Mouse (Mus musculus): ENCODE results near the gene Aldob. TPM values are rescaled to one million over a fixed set of nuclear protein-coding genes. Genes with fewer than 3 reads are reported as not detected.
"Not testable (repeated sequence)": the region's sequence is repeated elsewhere in the genome, so short reads cannot be mapped to it uniquely, and the experiment has no call there.

The Aldob gene
- polyA plus RNA-seq, 1 experiment from 2014 or later = 0.53 TPM

GRCm38 (mm10) chr4:49514441-49514840, 34.9 kb downstream of the Aldob start:
- Histone ChIP-seq H3K4me1 (replicated peaks; ENCODE audit: control insufficient read depth, insufficient read depth, low read length) (peaks cover 2% of the 10 kb centered on the region; the same call in 1 of the 2 replicates), H3K4me3 (ENCODE audit: low read length) (no peak overlapping the region), H3K9me3 (ENCODE audit: control insufficient read depth, low read length) (no peaks in the 10 kb centered on the region), H3K36me3 (ENCODE audit: control insufficient read depth, insufficient read depth, low read length) (peaks cover 13% of the 10 kb centered on the region), H3K27ac (ENCODE audit: low read length) (no peak overlapping the region), H3K27me3 (ENCODE audit: control insufficient read depth, insufficient read depth, low read depth, low read length) (no peaks in the 10 kb centered on the region), H3K9ac (ENCODE audit: low read length) (no peak overlapping the region), H3K4me2 (ENCODE audit: low read depth, low read length) (no peak overlapping the region)
- 95% methylated on average over 6 of the region's 6 CpGs for WGBS
- ATAC-seq (ENCODE audit: low read depth) = no peak

GRCm38 (mm10) chr4:49512636-49513035, 36.7 kb downstream of the Aldob start:
- Histone ChIP-seq H3K4me3 (ENCODE audit: low read length) (no peak overlapping the region), H3K4me1 (replicated peaks; ENCODE audit: control insufficient read depth, insufficient read depth, low read length) (no peaks in the 10 kb centered on the region), H3K9me3 (ENCODE audit: control insufficient read depth, low read length) (no peaks in the 10 kb centered on the region), H3K4me2 (ENCODE audit: low read depth, low read length) (no peak overlapping the region), H3K27ac (ENCODE audit: low read length) (no peak overlapping the region), H3K36me3 (ENCODE audit: control insufficient read depth, insufficient read depth, low read length) (peaks cover 13% of the 10 kb centered on the region), H3K9ac (ENCODE audit: low read length) (no peak overlapping the region), H3K27me3 (ENCODE audit: control insufficient read depth, insufficient read depth, low read depth, low read length) (no peaks in the 10 kb centered on the region)
- ATAC-seq (ENCODE audit: low read depth) = no peak
- 86% methylated on average over 4 of the region's 4 CpGs for WGBS

- WGBS = 56% methylated on average over 1 of the region's 1 CpGs
- H3K4me1 ChIP-seq (replicated peaks; ENCODE audit: control insufficient read depth, insufficient read depth, low read length); H3K4me3 ChIP-seq (ENCODE audit: low read length); ATAC-seq (ENCODE audit: low read depth); H3K9ac ChIP-seq (ENCODE audit: low read length); H3K9me3 ChIP-seq (ENCODE audit: control insufficient read depth, low read length); H3K27me3 ChIP-seq (ENCODE audit: control insufficient read depth, insufficient read depth, low read depth, low read length); H3K4me2 ChIP-seq (ENCODE audit: low read depth, low read length); H3K27ac ChIP-seq (ENCODE audit: low read length): not testable (repeated sequence)
- peaks cover 13% of the 10 kb centered on the region for H3K36me3 ChIP-seq (ENCODE audit: control insufficient read depth, insufficient read depth, low read length)
Observed at GRCm38 (mm10) chr4:49510236-49510835, 39.0 kb downstream of the Aldob start.

- H3K4me3 ChIP-seq (ENCODE audit: low read length) = no peak overlapping the region
- no peaks in the 10 kb centered on the region for H3K27me3 ChIP-seq (ENCODE audit: control insufficient read depth, insufficient read depth, low read depth, low read length)
- H3K4me2 ChIP-seq (ENCODE audit: low read depth, low read length) = no peak overlapping the region
- H3K36me3 ChIP-seq (ENCODE audit: control insufficient read depth, insufficient read depth, low read length) = peaks cover 13% of the 10 kb centered on the region
- no peak overlapping the region for H3K27ac ChIP-seq (ENCODE audit: low read length)
- 76% methylated on average over 2 of the region's 2 CpGs for WGBS
- H3K9me3 ChIP-seq (ENCODE audit: control insufficient read depth, low read length) = no peaks in the 10 kb centered on the region
- no peaks in the 10 kb centered on the region for H3K4me1 ChIP-seq (replicated peaks; ENCODE audit: control insufficient read depth, insufficient read depth, low read length)
- ATAC-seq (ENCODE audit: low read depth) = no peak
- H3K9ac ChIP-seq (ENCODE audit: low read length) = no peak overlapping the region
Observed at GRCm38 (mm10) chr4:49509183-49509582, 40.2 kb downstream of the Aldob start.

GRCm38 (mm10) chr4:49506386-49506785, 43.0 kb downstream of the Aldob start, which contains the start of gene Baat:
Gene Baat (minus strand): TSS chr4:49506557.
- Histone ChIP-seq H3K9ac (ENCODE audit: low read length) (no peak within 1 kb of the TSS), H3K27me3 (ENCODE audit: control insufficient read depth, insufficient read depth, low read depth, low read length) (no peaks in the 10 kb centered on the region), H3K4me1 (replicated peaks; ENCODE audit: control insufficient read depth, insufficient read depth, low read length) (no peaks in the 10 kb centered on the region), H3K27ac (ENCODE audit: low read length) (no peak within 1 kb of the TSS), H3K9me3 (ENCODE audit: control insufficient read depth, low read length) (no peaks in the 10 kb centered on the region), H3K4me2 (ENCODE audit: low read depth, low read length) (no peak within 1 kb of the TSS), H3K36me3 (ENCODE audit: control insufficient read depth, insufficient read depth, low read length) (no peaks in the 10 kb centered on the region), H3K4me3 (ENCODE audit: low read length) (no peak within 1 kb of the TSS)
- WGBS = 48% methylated on average over 3 of the region's 3 CpGs
- ATAC-seq (ENCODE audit: low read depth) = no peak

- Histone ChIP-seq H3K36me3 (ENCODE audit: control insufficient read depth, insufficient read depth, low read length) (no peaks in the 10 kb centered on the region), H3K9me3 (ENCODE audit: control insufficient read depth, low read length) (no peaks in the 10 kb centered on the region), H3K27me3 (ENCODE audit: control insufficient read depth, insufficient read depth, low read depth, low read length) (no peaks in the 10 kb centered on the region), H3K27ac (ENCODE audit: low read length) (no peak overlapping the region), H3K4me1 (replicated peaks; ENCODE audit: control insufficient read depth, insufficient read depth, low read length) (no peaks in the 10 kb centered on the region), H3K4me3 (ENCODE audit: low read length) (no peak overlapping the region), H3K9ac (ENCODE audit: low read length) (no peak overlapping the region), H3K4me2 (ENCODE audit: low read depth, low read length) (no peak overlapping the region)
- WGBS = 78% methylated on average over 1 of the region's 1 CpGs
- ATAC-seq (ENCODE audit: low read depth) = no peak
Observed at GRCm38 (mm10) chr4:49503563-49503962, 45.8 kb downstream of the Aldob start.

Other genes starting within 250 kb of the Aldob start
- gene Acnat2, start 141.4 kb downstream of the Aldob start, polyA plus RNA-seq (2015; fragmentation: Nextera tagmentation; extraction: Ambion mirVana) = not detected in 2 replicates
- 0.49 and 0.58 TPM in 2 replicates for gene Acnat1, start 75.6 kb downstream of the Aldob start, polyA plus RNA-seq (2015; fragmentation: Nextera tagmentation; extraction: Ambion mirVana)
- not detected in 2 replicates for gene Baat, start 43.0 kb downstream of the Aldob start, polyA plus RNA-seq (2015; fragmentation: Nextera tagmentation; extraction: Ambion mirVana)
- 62.1 and 64.7 TPM in 2 replicates for gene Mrpl50, start 28.5 kb downstream of the Aldob start, polyA plus RNA-seq (2015; fragmentation: Nextera tagmentation; extraction: Ambion mirVana)
- 9.6 TPM in 2 replicates for gene Zfp189, start 28.4 kb downstream of the Aldob start, polyA plus RNA-seq (2015; fragmentation: Nextera tagmentation; extraction: Ambion mirVana)
- gene Tmem246, start 48.3 kb upstream of the Aldob start, polyA plus RNA-seq (2015; fragmentation: Nextera tagmentation; extraction: Ambion mirVana) = 25.9 and 27.6 TPM in 2 replicates
- gene Rnf20, start 82.5 kb upstream of the Aldob start, polyA plus RNA-seq (2015; fragmentation: Nextera tagmentation; extraction: Ambion mirVana) = 38.1 and 41.2 TPM in 2 replicates
- 0.06 TPM in 1 of 2 replicates, not detected in the other for gene Ppp3r2, start 132.5 kb upstream of the Aldob start, polyA plus RNA-seq (2015; fragmentation: Nextera tagmentation; extraction: Ambion mirVana)